Mouse (Mus musculus): Measurements from ENCODE around the gene Defb36.

GRCm38 (mm10) chr2:152580612-152581011 lies 23.5 kb upstream of the Defb36 start:
- TF ChIP-seq POLR2A (IDR thresholded peaks at IDR 0.05; ENCODE audit: low read depth, low read length) (no peak), CTCF (conservative IDR thresholded peaks at IDR 0.05; ENCODE audit: insufficient read depth, insufficient read length, low read depth, low read length) (no peak)

Data from kidney, adult 2 months (tissue).